Mouse (Mus musculus) thymus, postnatal 10 days (tissue): Measurements from ENCODE around the gene E2f1.

Experiments used
- DNase-seq, 2 experiments: peaks; one replicate each; pipeline ENCODE4 v3.0.0; 2021; ENCODE audit warnings: low spot score in 2 of 2

The E2f1 gene

GRCm38 (mm10) chr2:154569836-154570286 is at the start of gene E2f1:
TSS of gene E2f1 (minus strand) at chr2:154569892.
- DNase-seq: peak; percentile 94 to 96

GRCm38 (mm10) chr2:154617061-154617460 is 47.4 kb upstream of the E2f1 start:
- DNase-seq: peak; percentile 63 to 66

- DNase-seq: no peak
Measured at GRCm38 (mm10) chr2:154615674-154616073, 46.0 kb upstream of the E2f1 start.

- DNase-seq: no peak
Measured at GRCm38 (mm10) chr2:154614841-154615576, 45.3 kb upstream of the E2f1 start.

- peak; percentile 90 to 92 for DNase-seq
Measured at GRCm38 (mm10) chr2:154613118-154614115, 43.7 kb upstream of the E2f1 start, which contains the start of the genes Zfp341 and 4930519P11Rik. TSS of gene Zfp341 (plus strand) at chr2:154613297. TSS of gene 4930519P11Rik (minus strand) at chr2:154613437.

GRCm38 (mm10) chr2:154609050-154609767 is 39.5 kb upstream of the E2f1 start:
- DNase-seq: no peak

- DNase-seq: no peak
Measured at GRCm38 (mm10) chr2:154606965-154607364, 37.3 kb upstream of the E2f1 start.

GRCm38 (mm10) chr2:154604156-154604555 is 34.5 kb upstream of the E2f1 start:
- peak; percentile 58 to 69 for DNase-seq

- peak; percentile 96 for DNase-seq
Measured at GRCm38 (mm10) chr2:154603638-154604153, 34.0 kb upstream of the E2f1 start, which contains the start of gene Pxmp4. TSS of gene Pxmp4 (minus strand) at chr2:154603708.

- no peak for DNase-seq
Measured at GRCm38 (mm10) chr2:154603007-154603637, 33.4 kb upstream of the E2f1 start.

GRCm38 (mm10) chr2:154601324-154601723 is 31.6 kb upstream of the E2f1 start:
- DNase-seq: no peak

GRCm38 (mm10) chr2:154600586-154600985 is 30.9 kb upstream of the E2f1 start:
- no peak for DNase-seq

- no peak for DNase-seq
Measured at GRCm38 (mm10) chr2:154597399-154597798, 27.7 kb upstream of the E2f1 start.

GRCm38 (mm10) chr2:154595775-154596174 is 26.1 kb upstream of the E2f1 start:
- no peak for DNase-seq

- DNase-seq: peak; percentile 28 to 68
Measured at GRCm38 (mm10) chr2:154593025-154593424, 23.3 kb upstream of the E2f1 start.

- no peak for DNase-seq
Measured at GRCm38 (mm10) chr2:154591239-154591638, 21.5 kb upstream of the E2f1 start.

- DNase-seq: no peak
Measured at GRCm38 (mm10) chr2:154589051-154589450, 19.4 kb upstream of the E2f1 start.

- DNase-seq: peak; percentile 57 to 73
Measured at GRCm38 (mm10) chr2:154586405-154586804, 16.7 kb upstream of the E2f1 start.

- DNase-seq: no peak
Measured at GRCm38 (mm10) chr2:154584931-154585601, 15.4 kb upstream of the E2f1 start.
